Mouse (Mus musculus) layer of hippocampus, postnatal 36 days (tissue): ENCODE data around the gene Pcgf2. TPM values are rescaled to one million over a fixed set of nuclear protein-coding genes. Genes with fewer than 3 reads are reported as not detected.

ENCODE experiments used
- DNase-seq, 2 experiments: peaks; one replicate each; pipeline ENCODE4 v3.0.0; 2022
- total RNA-seq, 2 experiments: library from RNA; stranded (reverse); gene quantifications; 2 replicates each; pipeline ENCODE4 v1.2.3; 2021

Gene Pcgf2
- total RNA-seq, 2 experiments from 2014 or later, result 23.5 to 30.6 TPM

DNA sequence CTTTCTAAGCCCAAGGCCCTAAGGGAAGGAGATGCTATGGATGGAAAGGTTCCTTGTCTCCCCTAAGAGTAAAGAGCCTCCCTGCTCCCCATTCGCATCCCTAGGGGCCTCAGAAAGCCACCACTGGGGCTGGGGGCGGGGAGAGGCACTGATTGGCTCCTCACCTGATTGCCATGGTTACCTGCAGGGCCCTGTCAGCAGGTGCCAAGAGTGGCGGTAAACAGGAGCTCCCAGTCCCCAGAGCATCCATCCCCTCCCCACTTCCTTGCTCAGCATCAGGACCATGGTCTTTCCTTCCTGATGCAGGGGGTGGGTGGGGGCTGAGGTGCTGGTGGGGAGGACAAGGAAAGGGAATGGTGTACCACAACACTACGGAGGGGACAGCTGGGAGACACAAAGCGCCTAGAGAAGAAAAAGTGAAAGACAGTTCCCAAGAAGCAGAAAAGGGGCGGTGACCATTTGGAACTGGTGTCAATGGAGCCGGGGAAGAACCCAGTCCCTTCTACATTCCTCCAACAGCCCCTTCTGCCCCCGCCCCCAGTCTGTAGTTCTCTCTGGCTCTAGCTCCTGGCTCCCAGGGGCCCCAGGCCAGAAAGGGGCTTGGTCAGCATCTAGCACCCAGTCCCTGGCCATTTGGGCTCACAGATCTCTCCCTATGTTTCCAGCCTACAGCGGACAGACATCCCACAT, 4.4 kb downstream of the Pcgf2 start:
- DNase-seq, result no peak

DNA sequence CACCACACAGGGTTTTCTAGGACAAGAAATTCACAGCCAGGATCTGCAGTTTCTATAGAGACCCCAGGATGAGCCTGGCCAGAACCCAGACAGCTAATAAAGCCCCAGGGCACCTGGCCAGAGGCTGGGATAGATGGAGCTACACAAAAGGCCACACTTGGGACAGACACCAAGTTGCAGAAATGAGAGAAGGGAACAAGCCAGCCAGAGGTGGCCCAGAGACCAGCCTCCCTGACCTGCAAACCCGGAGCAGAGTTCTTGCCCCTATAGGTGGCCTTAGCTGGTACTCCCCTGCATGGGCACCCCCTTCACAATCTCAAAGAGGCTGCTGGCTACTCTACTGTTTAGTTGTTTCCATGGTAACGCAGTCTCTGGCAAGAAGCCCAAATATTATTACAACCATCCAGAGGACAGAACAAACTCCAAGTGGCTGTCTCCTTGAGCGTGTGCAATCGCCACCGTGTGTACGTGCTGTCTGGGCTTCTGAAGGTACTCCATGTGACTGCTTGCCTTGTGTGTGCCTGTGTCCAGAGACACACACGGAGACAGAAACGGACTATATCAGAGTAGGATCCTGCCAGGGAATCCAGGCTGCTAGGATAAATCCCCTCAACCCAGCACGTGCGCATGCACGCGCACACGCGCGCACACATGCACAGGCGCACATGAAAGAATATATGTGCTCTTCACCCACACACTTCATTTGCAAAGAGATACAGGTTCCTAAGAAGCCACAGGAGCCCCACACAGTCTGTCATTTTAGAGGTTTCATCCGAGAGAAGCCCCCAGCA, 5.2 kb downstream of the Pcgf2 start:
- DNase-seq, result peak; percentile 53 to 56

DNA sequence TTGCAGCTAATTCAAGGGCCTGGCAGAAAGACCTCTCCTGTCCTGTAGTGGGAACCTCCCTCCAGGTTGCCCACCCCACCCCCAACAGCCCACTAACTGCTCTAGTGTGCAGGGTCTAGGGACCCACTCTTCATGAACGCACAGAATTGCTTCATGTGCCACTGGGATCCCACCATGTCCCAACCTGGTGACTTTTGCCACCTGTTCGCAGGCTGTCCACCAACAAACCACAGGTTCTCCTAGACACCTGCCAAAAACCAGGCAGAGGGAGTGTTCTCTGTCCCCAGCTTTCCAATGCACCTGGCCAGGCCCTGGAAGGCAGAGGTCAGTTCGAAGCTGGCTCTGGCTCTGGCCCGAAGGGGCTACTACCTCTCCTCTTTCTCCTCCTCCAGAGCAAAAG, 5.9 kb downstream of the Pcgf2 start:
- no peak for DNase-seq

DNA sequence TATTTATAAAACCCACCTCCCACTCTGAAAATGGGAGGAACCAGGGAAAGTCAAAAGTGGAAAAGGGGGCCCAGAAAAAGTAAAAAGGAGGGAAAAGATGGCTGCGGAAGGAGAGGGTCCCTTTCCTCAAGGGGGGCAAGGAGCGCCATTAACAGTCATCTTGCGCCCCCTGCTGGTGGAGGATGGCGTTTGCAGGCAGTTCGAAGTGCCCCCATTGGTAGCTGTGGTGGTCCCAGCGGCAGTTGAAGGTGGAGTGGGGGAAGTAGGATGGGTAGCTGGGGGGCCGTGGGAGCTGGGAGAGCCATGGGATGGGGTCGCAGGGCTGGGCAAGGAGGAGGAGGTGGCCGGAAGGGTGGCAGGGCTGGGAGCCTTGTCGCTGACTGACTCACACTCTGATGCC, 10.4 kb downstream of the Pcgf2 start:
- no peak for DNase-seq

- DNase-seq, result no peak
Observed at GRCm38 (mm10) chr11:97687061-97687460, 13.2 kb downstream of the Pcgf2 start.

DNA sequence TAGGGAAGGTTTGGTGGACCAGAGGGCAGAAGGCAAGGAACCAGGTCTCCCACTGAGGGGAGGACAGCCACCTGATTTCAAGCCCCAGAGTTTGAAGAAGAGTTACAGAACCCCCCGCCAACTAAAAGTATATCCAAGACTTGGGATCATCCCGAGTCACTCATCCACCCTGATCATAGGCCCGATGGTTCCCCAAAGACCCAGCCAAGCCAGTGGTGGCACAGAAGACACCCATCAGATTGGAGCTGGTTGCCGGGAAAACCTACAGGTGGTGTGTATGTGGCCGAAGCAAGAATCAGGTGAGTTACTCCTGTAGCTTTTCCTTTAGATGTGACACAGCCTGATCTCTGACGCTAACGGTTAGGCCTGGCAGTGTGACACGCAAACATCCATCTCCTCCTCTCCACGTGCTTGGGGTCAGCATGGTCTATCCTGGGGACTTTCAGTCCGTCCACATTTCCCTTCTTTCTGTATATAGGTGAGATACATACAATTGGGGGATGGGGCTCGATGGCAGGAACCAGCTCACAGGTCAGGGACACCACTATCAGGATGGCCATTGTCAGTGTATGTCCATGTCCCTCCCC, 13.9 kb downstream of the Pcgf2 start:
- DNase-seq, result no peak

- peak; percentile 85 to 88 for DNase-seq
Observed at GRCm38 (mm10) chr11:97685613-97686321, 14.5 kb downstream of the Pcgf2 start, which contains the start of gene Cisd3. Cisd3 (plus strand) TSS chr11:97685826.

DNA sequence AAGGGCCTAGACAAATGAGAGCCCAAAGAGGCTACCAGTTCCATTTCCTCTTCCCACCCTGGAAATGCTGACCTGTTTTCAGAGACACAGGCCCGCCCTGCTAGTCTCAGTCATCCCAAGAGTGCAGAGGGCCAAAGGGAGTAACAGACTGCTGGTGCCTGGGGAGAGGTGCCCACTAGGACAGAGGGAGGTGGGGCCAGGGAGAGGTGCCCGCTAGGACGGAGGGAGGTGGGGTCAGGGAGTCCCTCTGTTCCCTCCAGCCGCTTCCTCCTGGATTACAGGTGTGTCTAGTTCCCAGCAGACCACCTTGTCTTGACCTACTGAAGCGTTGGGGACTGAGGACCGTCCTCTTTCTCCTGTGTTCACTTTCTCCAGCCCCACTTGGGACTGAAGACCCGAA, 15.5 kb downstream of the Pcgf2 start:
- no peak for DNase-seq

GRCm38 (mm10) chr11:97684063-97684680, 16.1 kb downstream of the Pcgf2 start:
- DNase-seq, result no peak

- DNase-seq, result no peak
Observed at GRCm38 (mm10) chr11:97682504-97683055, 17.7 kb downstream of the Pcgf2 start.

GRCm38 (mm10) chr11:97680430-97680829, 19.9 kb downstream of the Pcgf2 start:
- DNase-seq, result no peak

GRCm38 (mm10) chr11:97678301-97678700, 22.0 kb downstream of the Pcgf2 start:
- no peak for DNase-seq

DNA sequence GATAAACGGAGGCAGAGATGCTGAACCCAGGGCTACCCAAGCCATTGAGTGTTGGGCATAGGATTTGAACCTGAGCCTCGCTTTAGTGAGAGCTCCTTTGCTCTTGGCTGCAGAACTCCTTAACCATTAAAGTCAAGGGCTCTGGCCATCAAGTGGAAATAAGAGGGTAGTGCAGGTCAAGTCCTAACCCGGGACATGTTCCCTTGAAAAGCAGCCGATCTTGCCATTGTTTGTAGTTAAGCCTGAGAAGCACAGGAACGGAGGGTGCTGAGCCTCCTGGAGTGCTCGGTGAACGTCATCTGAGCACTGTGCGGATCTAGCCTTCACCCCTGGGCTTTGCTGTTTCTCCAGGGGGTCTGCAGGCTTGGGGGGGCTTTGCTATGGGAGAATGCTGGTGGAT, 22.5 kb downstream of the Pcgf2 start:
- no peak for DNase-seq

GRCm38 (mm10) chr11:97677381-97677780, 22.9 kb downstream of the Pcgf2 start:
- DNase-seq, result no peak

DNA sequence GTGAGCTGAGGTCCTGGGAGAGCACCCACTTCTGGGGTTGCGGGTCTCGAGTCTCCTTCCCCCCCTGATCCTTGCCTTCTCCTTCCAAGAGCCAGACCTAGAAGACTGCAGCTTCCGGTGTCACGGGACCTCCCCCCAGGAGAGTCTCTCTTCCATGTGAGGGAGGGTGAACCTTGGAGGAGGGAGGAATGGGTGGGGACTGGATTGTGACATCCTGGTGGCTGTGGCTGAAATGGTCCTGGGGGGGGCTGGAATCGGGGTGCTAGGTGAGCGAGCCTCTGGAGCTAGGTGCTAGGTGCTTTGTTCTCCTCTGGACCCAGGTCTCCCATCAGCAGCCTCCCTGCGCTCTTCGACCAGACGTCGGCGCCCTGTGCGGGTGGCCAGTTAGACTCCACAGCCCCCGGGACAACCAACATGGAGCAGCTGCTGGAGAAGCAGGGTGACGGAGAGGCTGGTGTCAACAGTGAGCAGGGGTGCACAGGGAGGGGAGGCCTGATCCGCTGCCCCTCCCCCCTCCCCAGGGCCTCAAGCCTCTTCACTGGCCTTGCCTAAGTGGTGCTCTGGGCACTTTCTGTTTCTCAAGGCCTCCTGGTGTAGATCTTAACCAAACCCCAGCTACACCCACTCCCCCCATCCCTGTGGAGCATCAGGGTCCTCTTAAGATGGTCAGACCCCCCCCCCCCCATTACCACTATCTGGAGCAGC, 24.1 kb downstream of the Pcgf2 start:
- no peak for DNase-seq

DNA sequence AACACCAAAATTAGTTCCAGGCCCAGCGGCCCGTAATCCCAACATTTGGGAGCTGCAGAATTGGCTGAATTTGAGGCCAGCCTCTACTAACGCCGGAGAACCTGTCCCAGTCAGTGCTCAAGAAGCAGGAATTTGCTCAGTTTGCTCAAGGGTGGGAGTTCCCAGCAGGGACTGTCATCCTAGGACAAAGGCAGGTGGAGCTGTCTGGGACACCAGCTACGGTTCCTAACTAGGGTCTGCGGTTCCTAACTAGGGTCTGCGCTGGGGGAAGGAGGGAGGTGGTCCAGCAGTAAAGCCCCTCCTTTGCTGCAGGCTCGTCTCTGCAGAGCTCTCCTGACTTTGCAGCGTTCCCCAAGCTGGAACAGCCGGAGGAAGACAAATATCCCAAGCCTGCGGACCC, 27.1 kb downstream of the Pcgf2 start:
- DNase-seq, result no peak

GRCm38 (mm10) chr11:97671177-97671527, 29.1 kb downstream of the Pcgf2 start:
- DNase-seq, result no peak

DNA sequence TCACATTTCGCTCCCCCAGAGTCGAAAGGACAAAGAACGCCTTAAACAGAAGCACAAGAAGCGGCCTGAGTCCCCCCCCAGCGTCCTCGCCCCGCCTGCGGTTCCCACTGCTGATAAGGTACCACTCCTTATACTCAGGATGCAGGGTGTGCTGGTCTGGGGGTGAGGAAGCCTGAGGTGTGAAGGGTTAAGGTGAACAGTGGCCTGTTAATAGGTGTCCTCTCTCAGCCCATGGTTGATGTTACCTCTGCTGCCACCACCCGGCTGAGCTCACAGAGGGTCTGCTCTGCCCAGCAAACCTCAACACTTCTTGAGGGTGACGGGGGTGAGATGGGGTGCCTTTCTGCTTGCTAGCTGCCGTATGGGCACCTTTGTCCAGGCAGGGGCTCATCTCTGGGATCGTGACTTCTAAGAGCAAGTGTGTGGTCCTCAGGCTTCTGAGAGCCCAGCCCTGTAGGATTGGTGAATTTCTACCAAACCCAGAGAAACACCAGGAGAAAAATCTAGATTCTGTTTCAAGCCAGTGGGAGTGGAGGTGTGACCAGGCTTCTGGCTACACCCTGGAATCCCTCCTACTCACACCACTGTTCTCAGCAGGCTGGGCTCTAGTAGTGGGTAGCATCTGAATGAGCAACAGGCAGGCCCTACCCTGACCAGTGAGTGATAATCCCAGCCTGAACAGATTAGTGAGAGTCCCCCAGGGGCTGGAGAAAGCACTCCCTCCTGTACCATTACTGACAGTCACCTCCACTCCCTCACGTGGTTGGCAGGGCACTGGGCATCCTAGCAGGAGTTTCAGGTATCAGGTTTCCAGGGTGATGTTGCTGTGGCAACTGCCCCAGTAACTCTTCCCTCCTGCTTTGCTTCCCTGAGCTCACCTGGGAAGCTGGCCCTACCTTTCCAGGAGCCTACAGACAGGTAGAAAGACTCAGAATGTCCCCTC, 29.8 kb downstream of the Pcgf2 start:
- no peak for DNase-seq

DNA sequence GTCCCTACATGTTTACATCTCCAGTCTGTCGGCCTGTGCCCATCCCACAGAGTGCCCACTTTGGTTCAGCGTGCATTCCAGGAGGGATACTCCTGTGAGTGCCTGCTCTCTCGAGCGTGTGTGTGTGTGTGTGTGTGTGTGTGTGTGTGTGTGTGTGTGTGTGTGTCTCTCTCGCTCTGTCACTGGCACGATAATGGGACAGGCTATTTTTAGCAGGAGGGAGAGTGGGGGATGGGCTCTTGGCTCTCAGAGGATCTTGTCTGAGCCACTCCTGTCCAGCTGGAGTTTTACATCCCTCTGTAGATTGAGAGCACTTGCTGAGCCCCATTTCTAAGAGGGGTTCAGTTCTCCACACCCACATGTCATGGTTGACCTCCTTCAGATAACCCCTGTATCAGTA, 30.5 kb downstream of the Pcgf2 start:
- no peak for DNase-seq

GRCm38 (mm10) chr11:97669268-97669667, 31.0 kb downstream of the Pcgf2 start:
- no peak for DNase-seq
